Mouse (Mus musculus) C2C12 (cell line): ENCODE data around the gene Icosl. TPM values are rescaled to one million over a fixed set of nuclear protein-coding genes. Genes with fewer than 3 reads are reported as not detected.

Source experiments
- H3K27me3 ChIP-seq: one replicate; pipeline ENCODE4 v1.6.1; 2011; ENCODE audit not compliant: control insufficient read depth, insufficient read depth, insufficient read length
- H3K36me3 ChIP-seq: one replicate; pipeline ENCODE4 v1.6.1; 2011; ENCODE audit not compliant: control insufficient read depth, insufficient read depth
- H3K4me3 ChIP-seq: one replicate; pipeline ENCODE4 v1.5.1; 2011; ENCODE audit warnings: mild to moderate bottlenecking, control low read depth; ENCODE audit not compliant: poor library complexity, insufficient read depth, severe bottlenecking
- H3K79me2 ChIP-seq: one replicate; pipeline ENCODE4 v1.6.1; 2011; ENCODE audit not compliant: control insufficient read depth, insufficient read depth
- H3K79me3 ChIP-seq: one replicate; pipeline ENCODE4 v1.6.1; 2011; ENCODE audit warnings: low read depth, control low read depth
- H3ac ChIP-seq: one replicate; pipeline ENCODE3; 2011; ENCODE audit warnings: low read depth; ENCODE audit not compliant: control insufficient read depth, insufficient read length
- CEBPB ChIP-seq: IDR thresholded peaks from one replicate; pipeline ENCODE4 v1.6.1; 2011; ENCODE audit warnings: low read depth, mild to moderate bottlenecking, control low read depth, moderate library complexity
- CTCF ChIP-seq: IDR thresholded peaks from one replicate; pipeline ENCODE4 v1.5.1; 2011; ENCODE audit not compliant: control insufficient read depth, insufficient read depth, insufficient read length
- FOSL1 ChIP-seq: IDR thresholded peaks from one replicate; pipeline ENCODE4 v1.8.0; 2011; ENCODE audit warnings: mild to moderate bottlenecking, low read length; ENCODE audit not compliant: poor library complexity, insufficient read depth, severe bottlenecking
- MAX ChIP-seq: IDR thresholded peaks from one replicate; pipeline ENCODE4 v1.6.1; 2011; ENCODE audit warnings: mild to moderate bottlenecking, control low read depth
- MYOD1 ChIP-seq: IDR thresholded peaks from one replicate; pipeline ENCODE4 v1.6.1; 2011; ENCODE audit warnings: low read depth; ENCODE audit not compliant: control insufficient read depth, insufficient read length
- MYOG ChIP-seq: IDR thresholded peaks from one replicate; pipeline ENCODE4 v1.6.1; 2011; ENCODE audit not compliant: control insufficient read depth, insufficient read length; ENCODE audit errors: extremely low read depth
- USF1 ChIP-seq: IDR thresholded peaks from one replicate; pipeline ENCODE4 v1.6.1; 2011; ENCODE audit warnings: low read depth, mild to moderate bottlenecking, control low read depth, moderate library complexity
- polyA plus RNA-seq: library from polyadenylated mRNA; unstranded; fragments of >200 nt; fragmentation: generic; extraction: Trizol; gene quantifications from one replicate; pipeline ENCODE4 v1.2.1, GENCODE M21; 2012; ENCODE audit warnings: missing spikeins

Gene Icosl
- polyA plus RNA-seq, 1 experiment: 0.06 TPM

DNA sequence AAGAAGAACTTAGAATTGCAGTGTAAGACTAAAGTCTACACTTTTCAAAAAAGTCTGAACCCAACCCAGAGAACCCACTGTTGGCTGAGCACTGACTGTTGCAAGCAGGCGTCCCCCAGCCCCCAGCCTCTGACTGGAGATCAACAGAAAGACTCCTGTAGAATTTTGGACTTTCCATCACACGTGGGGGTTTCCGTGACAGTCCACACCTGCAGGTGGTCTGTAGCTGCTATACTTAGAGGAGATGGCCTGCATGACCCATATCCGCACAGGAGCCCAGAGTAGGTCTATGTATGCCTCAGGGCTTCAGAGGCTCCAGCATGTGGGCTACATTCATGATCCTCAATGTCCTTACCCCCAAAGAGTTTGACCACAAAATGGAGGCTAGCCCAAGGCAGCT, 22.7 kb upstream of the Icosl start:
- TF ChIP-seq MYOG (no peak), CEBPB (no peak)
- Histone ChIP-seq H3K79me3 (no peaks in the 10 kb centered on the region), H3ac (no peak overlapping the region), H3K79me2 (no peaks in the 10 kb centered on the region), H3K4me3 (no peak overlapping the region), H3K27me3 (peaks cover 35% of the 10 kb centered on the region), H3K36me3 (no peaks in the 10 kb centered on the region)

DNA sequence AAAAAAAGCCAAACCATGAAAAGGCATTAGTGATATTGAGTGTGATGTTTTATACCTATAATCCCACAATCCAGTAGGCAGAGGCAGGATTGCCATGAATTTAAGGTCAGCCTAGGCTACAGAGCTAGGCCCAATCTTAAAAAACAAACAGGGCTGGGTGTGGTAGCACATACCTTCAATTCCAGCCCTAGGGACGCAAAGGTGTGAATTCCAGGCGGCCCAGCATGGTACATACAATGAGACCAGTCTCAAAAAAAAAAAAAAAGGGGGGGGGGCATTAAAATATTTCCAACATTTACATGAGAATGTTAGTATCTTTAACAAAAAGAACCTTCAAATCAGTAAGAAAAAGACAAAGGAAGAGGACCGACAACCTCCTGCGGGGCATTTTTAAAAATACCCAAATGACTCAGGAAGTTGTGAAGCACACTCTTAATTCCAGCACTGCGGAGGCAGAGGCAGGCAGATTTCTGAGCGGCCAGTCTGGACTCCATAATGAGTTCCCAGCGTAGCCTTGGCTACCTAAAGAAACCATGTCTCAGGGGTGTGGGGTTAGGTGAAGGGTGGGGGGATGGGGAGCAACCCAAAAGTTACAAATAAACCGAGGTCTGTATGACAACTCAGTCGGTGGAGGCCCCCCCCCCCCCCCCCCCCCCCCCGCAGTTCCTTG, 20.9 kb upstream of the Icosl start:
- Histone ChIP-seq H3K36me3 (no peaks in the 10 kb centered on the region), H3ac (no peak overlapping the region), H3K79me3 (no peaks in the 10 kb centered on the region), H3K27me3 (peaks cover 35% of the 10 kb centered on the region), H3K4me3 (no peak overlapping the region), H3K79me2 (no peaks in the 10 kb centered on the region)
- TF ChIP-seq MAX: no peak
- TF ChIP-seq USF1: no peak
- no peak for TF ChIP-seq FOSL1
- TF ChIP-seq CTCF: no peak
- TF ChIP-seq CEBPB: no peak
- TF ChIP-seq MYOD1: no peak
- TF ChIP-seq MYOG: no peak

DNA sequence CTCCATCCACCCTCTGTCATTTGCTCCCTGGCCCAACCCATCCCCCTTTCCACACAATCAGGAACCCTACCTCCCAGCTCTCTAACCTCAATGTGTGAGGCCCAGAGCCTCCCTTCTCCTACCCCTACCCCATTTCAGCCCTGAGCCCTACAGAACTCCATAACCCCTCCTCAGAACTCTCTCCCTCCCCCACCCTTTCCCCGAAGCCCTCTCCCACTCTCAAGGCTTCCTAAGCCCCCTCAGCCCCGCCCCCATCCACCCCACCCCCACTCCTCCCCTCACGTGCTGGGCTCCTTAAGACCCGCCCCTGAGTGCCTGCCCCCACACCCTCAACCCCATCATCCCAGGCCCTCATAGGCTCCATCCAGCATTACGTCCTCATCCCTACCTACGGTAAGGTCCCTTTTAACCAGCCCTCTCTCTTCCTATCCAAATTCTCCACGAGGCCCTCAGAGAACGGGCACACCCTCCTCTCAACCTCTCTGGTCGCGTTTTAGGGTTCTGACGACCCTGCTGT, 19.5 kb upstream of the Icosl start:
- Histone ChIP-seq H3ac (no peak overlapping the region), H3K79me2 (no peaks in the 10 kb centered on the region), H3K79me3 (no peaks in the 10 kb centered on the region), H3K36me3 (no peaks in the 10 kb centered on the region), H3K4me3 (no peak overlapping the region), H3K27me3 (peaks cover 35% of the 10 kb centered on the region)
- no peak for TF ChIP-seq MYOD1
- no peak for TF ChIP-seq CEBPB
- no peak for TF ChIP-seq USF1

- peaks cover 38% of the 10 kb centered on the region for H3K27me3 ChIP-seq
- H3K79me2 ChIP-seq: no peaks in the 10 kb centered on the region
- no peak overlapping the region for H3K4me3 ChIP-seq
- H3K36me3 ChIP-seq: no peaks in the 10 kb centered on the region
- TF ChIP-seq MAX (no peak), MYOG (no peak), MYOD1 (no peak), CEBPB (no peak), USF1 (no peak), CTCF (no peak), FOSL1 (no peak)
- H3K79me3 ChIP-seq: no peaks in the 10 kb centered on the region
- no peak overlapping the region for H3ac ChIP-seq
Observed at GRCm38 (mm10) chr10:78054633-78055565, 14.2 kb upstream of the Icosl start.

GRCm38 (mm10) chr10:78057056-78057455, 12.0 kb upstream of the Icosl start:
- Histone ChIP-seq H3K79me3 (no peaks in the 10 kb centered on the region), H3ac (no peak overlapping the region), H3K27me3 (peaks cover 29% of the 10 kb centered on the region), H3K36me3 (no peaks in the 10 kb centered on the region), H3K79me2 (no peaks in the 10 kb centered on the region), H3K4me3 (no peak overlapping the region)
- TF ChIP-seq USF1: no peak
- TF ChIP-seq CTCF: no peak
- no peak for TF ChIP-seq MAX
- TF ChIP-seq FOSL1: no peak
- TF ChIP-seq MYOG: no peak
- TF ChIP-seq CEBPB: no peak
- no peak for TF ChIP-seq MYOD1

DNA sequence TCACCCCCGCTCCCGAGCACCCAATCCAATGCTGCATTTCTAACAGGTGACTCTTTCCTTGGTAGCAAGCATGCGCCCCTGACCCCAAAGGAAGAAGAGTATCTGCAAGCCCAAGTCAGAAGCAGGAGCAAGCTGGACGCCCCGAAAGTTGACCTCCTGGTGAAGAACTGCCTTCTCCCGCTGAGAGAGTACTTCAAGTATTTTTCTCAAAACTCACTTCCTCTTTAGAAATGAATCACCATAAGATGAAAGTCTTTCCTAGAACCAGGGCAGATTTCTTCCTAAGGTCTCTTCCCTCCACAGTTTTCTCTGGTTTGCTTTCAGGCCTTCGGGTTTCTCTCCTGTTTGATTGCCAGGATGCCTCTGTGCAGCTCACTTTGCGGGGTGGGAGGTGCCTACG, 6.0 kb upstream of the Icosl start:
- H3ac ChIP-seq: no peak overlapping the region
- no peaks in the 10 kb centered on the region for H3K36me3 ChIP-seq
- H3K79me2 ChIP-seq: no peaks in the 10 kb centered on the region
- no peaks in the 10 kb centered on the region for H3K79me3 ChIP-seq
- no peak overlapping the region for H3K4me3 ChIP-seq
- TF ChIP-seq USF1 (no peak), MYOG (no peak), MAX (no peak), MYOD1 (no peak), FOSL1 (no peak), CTCF (no peak), CEBPB (no peak)
- peaks cover 33% of the 10 kb centered on the region for H3K27me3 ChIP-seq
